Mouse (Mus musculus) cerebellum, adult 2 months (tissue): Measurements from ENCODE around the gene Cdkn2b.

Source experiments
- CTCF ChIP-seq: fragments of 200-500 bp; IDR thresholded peaks from 2 replicates; pipeline ENCODE4 v1.5.1; 2011; ENCODE audit warnings: low read depth, mild to moderate bottlenecking, control low read depth, low read length, moderate library complexity, borderline replicate concordance; ENCODE audit not compliant: insufficient read depth
- POLR2A ChIP-seq: fragments of 200-500 bp; IDR thresholded peaks from 2 replicates; pipeline ENCODE4 v1.6.1; 2011; ENCODE audit warnings: low read length, control low read depth, borderline replicate concordance; ENCODE audit not compliant: insufficient read depth

- TF ChIP-seq POLR2A (no peak), CTCF (no peak)
Measured at GRCm38 (mm10) chr4:89353071-89353582, 42.3 kb upstream of the Cdkn2b start.
